Mouse (Mus musculus) forebrain, embryonic 12.5 days (tissue): ENCODE measurements at regions not wholly inside any gene's neighbourhood (a gene's known extent, or its start where the extent isn't known, plus 50 kb on each side); places are given as distances from the start of the nearest gene placed in this dataset.

Experiments used
- ATAC-seq: fragments of 200-750 bp; cut with Nextera tagmentation; 2 replicates; pipeline ENCODE4 v1.8.0; 2017; ENCODE audit warnings: moderate TSS enrichment; ENCODE audit not compliant: low FRiP score
- H3K27ac ChIP-seq: fragments of 300-500 bp; sonication (generic); 2 replicates; pipeline ENCODE4 v1.5.1; 2016; ENCODE audit warnings: mild to moderate bottlenecking
- H3K27me3 ChIP-seq: fragments of 300-500 bp; sonication (generic); 2 replicates; pipeline ENCODE4 v1.6.1; 2016; ENCODE audit warnings: mild to moderate bottlenecking
- H3K36me3 ChIP-seq: fragments of 300-500 bp; sonication (generic); replicated peaks from 2 replicates; pipeline ENCODE4 v1.6.1; 2016; ENCODE audit warnings: mild to moderate bottlenecking
- H3K4me1 ChIP-seq: fragments of 300-500 bp; sonication (generic); 2 replicates; pipeline ENCODE4 v1.6.1; 2016
- H3K4me2 ChIP-seq: fragments of 300-500 bp; sonication (generic); 2 replicates; pipeline ENCODE4 v1.6.1; 2016; ENCODE audit warnings: mild to moderate bottlenecking, moderate library complexity
- H3K4me3 ChIP-seq: fragments of 300-500 bp; sonication (generic); replicated peaks from 2 replicates; pipeline ENCODE4 v1.5.1; 2016; ENCODE audit warnings: mild to moderate bottlenecking
- H3K9ac ChIP-seq: fragments of 300-500 bp; sonication (generic); 2 replicates; pipeline ENCODE4 v1.6.1; 2016; ENCODE audit warnings: mild to moderate bottlenecking
- H3K9me3 ChIP-seq: fragments of 300-500 bp; sonication (generic); 2 replicates; pipeline ENCODE4 v1.6.1; 2016
- WGBS: fragments of 180-500 bp; shearing (Covaris S2); methylation state at CpG from one replicate; pipeline ENCODE4 v1.1.7; 2016; 5-methylcytosine and 5-hydroxymethylcytosine counted together

DNA sequence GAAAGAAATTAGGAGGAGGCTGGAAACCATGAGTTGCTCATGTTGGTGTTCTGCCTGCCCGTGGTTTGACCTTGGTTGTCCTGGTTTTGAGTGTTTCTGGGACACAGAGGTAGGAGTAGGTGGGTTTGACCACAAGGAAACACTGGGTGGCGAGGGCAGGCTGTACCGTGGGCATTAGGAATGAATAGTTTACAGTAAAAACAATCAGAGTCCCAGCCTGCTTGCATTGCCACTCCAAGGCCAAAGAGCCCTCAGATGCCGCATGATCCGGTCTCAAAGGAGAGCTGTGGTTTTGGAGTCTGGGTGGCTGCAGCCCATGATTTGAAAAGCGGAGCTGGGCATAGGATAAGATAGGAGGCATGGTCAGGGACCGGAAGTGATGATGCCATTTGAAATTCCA, 212.0 kb downstream of the 4933412E24Rik start:
- no peaks in the 10 kb centered on the region for H3K9me3 ChIP-seq
- H3K4me3 ChIP-seq = no peak overlapping the region
- H3K9ac ChIP-seq = no peak overlapping the region
- ATAC-seq = no peak
- no peaks in the 10 kb centered on the region for H3K4me1 ChIP-seq
- H3K4me2 ChIP-seq = no peak overlapping the region
- H3K27ac ChIP-seq = no peak overlapping the region
- H3K27me3 ChIP-seq = no peaks in the 10 kb centered on the region
- H3K36me3 ChIP-seq = no peaks in the 10 kb centered on the region
- WGBS = 88% methylated on average over 7 of the region's 7 CpGs

DNA sequence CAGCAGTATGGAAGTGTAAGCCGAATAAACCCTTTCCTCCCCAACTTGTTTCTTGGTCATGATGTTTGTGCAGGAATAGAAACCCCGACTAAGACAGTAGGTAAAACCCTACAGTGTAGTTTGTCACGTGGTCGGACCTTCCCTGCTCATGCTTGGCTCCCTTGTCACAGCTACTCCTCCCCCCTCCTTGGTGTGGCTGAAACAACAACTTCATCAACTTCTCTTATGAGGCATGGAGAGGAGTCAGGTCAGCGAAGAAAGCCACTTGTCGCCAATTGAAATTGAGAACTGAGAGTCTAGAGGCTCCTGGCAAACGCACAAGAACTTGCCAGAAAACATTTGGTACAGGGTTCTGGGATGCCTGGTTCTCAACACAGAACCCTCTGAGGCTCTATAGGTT, 214.1 kb downstream of the 4933412E24Rik start:
- Histone ChIP-seq H3K4me2 (no peak overlapping the region), H3K4me1 (no peaks in the 10 kb centered on the region), H3K4me3 (no peak overlapping the region), H3K27ac (no peak overlapping the region), H3K9me3 (no peaks in the 10 kb centered on the region), H3K27me3 (no peaks in the 10 kb centered on the region), H3K9ac (no peak overlapping the region), H3K36me3 (no peaks in the 10 kb centered on the region)
- ATAC-seq = no peak
- WGBS = 87% methylated on average over 7 of the region's 7 CpGs

DNA sequence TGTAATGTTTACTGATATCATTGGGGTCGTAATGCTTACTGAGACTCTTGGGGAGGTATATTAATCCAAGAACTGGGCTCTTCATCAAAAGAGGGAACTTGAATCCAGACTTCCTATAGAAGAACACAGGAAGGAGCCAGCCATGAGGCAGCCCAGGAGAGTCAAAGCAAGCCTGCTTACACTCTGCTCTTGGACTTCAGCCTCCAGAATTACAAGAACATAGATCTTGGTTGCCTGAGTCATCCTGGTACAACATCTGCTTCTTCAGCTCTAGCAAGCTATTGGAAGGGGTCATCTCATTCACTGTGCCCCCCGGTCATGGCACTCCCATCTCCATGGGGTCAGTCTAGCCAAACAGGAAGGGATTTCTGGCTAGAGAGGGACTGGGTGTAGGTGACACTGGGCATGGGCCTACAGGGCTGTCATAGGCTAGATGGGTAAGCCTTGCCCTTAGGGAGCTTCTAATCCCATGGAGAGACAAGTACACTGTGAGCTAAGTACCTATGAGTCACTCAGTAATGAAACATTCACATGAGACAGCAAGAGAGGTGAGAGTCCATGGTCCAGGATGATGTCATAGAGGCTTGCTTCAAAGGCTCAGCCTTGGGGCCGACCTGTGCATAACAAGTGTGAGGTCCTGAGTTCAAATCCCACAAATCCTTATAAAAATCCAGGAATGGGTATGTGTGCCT, 217.1 kb downstream of the 4933412E24Rik start:
- H3K4me3 ChIP-seq = no peak overlapping the region
- H3K4me2 ChIP-seq = no peak overlapping the region
- WGBS = 93% methylated on average over 3 of the region's 3 CpGs
- H3K4me1 ChIP-seq = no peaks in the 10 kb centered on the region
- ATAC-seq = no peak
- H3K27ac ChIP-seq = no peak overlapping the region
- H3K27me3 ChIP-seq = no peaks in the 10 kb centered on the region
- no peak overlapping the region for H3K9ac ChIP-seq
- no peaks in the 10 kb centered on the region for H3K9me3 ChIP-seq
- no peaks in the 10 kb centered on the region for H3K36me3 ChIP-seq

DNA sequence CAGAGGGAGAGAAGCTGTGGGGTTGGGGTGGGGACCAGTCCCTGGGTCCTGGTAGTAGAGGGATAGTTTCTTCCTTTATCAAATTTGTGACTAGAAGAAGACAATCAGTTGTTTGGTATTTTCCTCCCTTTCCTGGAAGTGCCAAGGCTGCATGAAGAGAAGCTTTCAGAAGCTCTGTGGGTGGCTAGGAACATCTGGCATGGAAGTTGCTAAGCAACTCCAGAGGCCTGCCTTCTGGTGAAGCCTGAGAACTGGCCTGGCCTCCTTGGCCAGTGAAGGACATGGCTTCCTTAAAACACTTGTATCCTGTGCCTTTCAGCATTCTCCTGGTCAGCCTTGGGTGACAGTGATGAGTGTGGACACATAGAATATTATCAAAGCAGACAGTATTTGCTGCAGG, 217.9 kb downstream of the 4933412E24Rik start:
- H3K27me3 ChIP-seq = no peaks in the 10 kb centered on the region
- no peaks in the 10 kb centered on the region for H3K9me3 ChIP-seq
- H3K36me3 ChIP-seq = no peaks in the 10 kb centered on the region
- ATAC-seq = no peak
- no peaks in the 10 kb centered on the region for H3K4me1 ChIP-seq
- H3K4me3 ChIP-seq = no peak overlapping the region
- H3K27ac ChIP-seq = no peak overlapping the region
- no peak overlapping the region for H3K9ac ChIP-seq
- no peak overlapping the region for H3K4me2 ChIP-seq

DNA sequence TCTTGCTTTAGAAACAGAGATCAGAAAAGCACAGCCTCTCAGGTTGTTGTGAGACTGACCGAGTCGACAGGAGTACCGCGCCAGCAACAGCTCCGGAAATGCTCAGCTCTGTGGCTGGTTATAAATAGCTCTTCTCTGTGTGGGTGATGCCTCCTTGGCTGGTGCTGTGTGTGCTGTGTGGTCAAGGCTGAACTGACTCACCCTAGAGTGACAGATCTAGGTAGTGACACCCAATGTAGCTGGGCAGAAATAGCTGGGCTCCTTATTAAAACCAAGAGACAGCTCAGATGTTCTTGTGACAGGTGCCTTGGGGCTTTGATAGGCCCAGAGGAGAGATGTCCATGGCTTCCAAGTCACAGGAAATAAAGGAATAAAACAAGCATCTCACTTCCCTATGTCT, 220.7 kb downstream of the 4933412E24Rik start:
- Histone ChIP-seq H3K27me3 (no peaks in the 10 kb centered on the region), H3K9me3 (no peaks in the 10 kb centered on the region), H3K27ac (no peak overlapping the region), H3K4me3 (no peak overlapping the region), H3K4me1 (no peaks in the 10 kb centered on the region), H3K9ac (no peak overlapping the region), H3K36me3 (no peaks in the 10 kb centered on the region), H3K4me2 (no peak overlapping the region)
- 94% methylated on average over 5 of the region's 5 CpGs for WGBS
- ATAC-seq = no peak

DNA sequence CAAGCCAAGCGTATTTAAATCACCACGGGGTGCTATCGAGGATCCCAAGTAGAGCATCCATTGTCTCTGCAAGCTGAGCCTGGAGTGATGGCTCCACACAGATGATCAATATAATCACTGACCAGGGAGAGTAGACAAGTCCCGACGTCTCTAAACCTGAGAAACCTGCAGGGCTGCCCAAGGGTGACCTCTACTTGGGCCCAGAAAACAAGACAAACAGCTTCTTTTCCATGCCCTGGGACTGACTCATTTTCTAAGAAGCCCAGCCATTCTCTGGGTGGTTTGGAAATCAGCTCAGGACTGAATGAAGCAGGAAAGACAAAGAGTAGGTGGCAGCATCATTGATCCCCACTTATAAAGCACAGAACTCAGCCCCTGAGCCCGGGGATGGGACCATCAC, 221.5 kb downstream of the 4933412E24Rik start:
- H3K4me3 ChIP-seq = no peak overlapping the region
- no peak overlapping the region for H3K27ac ChIP-seq
- ATAC-seq = no peak
- H3K9me3 ChIP-seq = no peaks in the 10 kb centered on the region
- H3K4me1 ChIP-seq = no peaks in the 10 kb centered on the region
- no peaks in the 10 kb centered on the region for H3K36me3 ChIP-seq
- WGBS = 88% methylated on average over 6 of the region's 6 CpGs
- no peak overlapping the region for H3K4me2 ChIP-seq
- no peaks in the 10 kb centered on the region for H3K27me3 ChIP-seq
- no peak overlapping the region for H3K9ac ChIP-seq

DNA sequence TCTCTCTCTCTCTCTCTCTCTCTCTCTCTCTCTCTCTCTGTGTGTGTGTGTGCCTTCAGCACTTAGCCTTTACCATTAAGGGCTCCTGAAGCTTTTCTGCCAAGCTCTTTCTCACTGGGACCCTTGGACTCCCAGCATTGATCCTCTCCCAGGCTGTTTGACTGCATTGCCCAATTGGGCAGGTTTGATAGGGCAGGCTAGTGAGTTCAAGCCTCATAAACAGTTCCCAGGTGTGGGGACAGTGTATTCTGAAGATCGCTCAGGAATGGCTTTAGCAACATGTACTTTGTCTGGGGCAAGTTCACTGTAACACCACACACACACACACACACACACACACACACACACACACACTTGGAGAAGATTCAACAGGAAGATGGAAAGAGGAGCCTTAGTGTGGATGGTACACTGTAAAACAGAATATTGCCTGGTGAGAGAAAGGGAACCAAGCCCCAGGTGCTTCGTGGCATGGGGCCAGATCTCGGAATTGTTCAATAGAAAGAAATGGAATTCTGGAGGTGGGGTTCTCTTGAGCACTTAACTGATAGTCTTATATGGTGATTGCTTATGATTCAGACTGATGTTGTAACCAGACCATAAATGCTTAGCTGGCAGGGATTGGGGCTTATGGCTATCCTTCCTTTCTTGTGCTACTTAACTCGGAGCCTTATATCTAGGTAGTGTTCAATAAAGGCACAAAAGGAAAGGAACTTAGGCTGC, 229.5 kb downstream of the 4933412E24Rik start:
- WGBS = 72% methylated on average over 4 of the region's 4 CpGs
- Histone ChIP-seq H3K4me1 (peaks cover 19% of the 10 kb centered on the region), H3K9ac (no peak overlapping the region), H3K4me3 (no peak overlapping the region), H3K9me3 (peaks cover 6% of the 10 kb centered on the region; the same call in 1 of the 2 replicates), H3K27ac (no peak overlapping the region), H3K4me2 (no peak overlapping the region), H3K36me3 (no peaks in the 10 kb centered on the region), H3K27me3 (peaks cover 4% of the 10 kb centered on the region; the same call in 1 of the 2 replicates)
- no peak for ATAC-seq

DNA sequence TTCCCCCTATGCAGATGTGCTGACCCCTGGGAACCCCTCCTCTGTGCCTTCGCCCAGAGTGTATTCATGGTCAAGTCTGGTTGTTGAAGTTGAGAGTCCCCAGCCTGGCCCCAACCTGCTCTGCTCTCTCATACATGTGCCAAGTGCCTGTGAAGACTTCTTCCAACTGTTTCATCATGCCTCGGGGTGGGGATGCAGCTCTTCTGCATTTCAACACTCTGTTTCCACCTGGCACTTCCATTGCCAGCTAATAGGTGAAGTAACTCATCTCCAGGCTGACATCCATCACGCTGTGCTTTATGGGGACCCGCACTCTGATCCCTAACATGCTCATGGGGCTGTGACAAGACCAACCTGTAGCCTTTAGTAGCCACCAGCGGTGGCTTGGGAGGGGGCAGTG, 230.4 kb downstream of the 4933412E24Rik start:
- Histone ChIP-seq H3K9ac (no peak overlapping the region), H3K4me2 (no peak overlapping the region), H3K36me3 (no peaks in the 10 kb centered on the region), H3K27me3 (peaks cover 4% of the 10 kb centered on the region; the same call in 1 of the 2 replicates), H3K9me3 (peaks cover 6% of the 10 kb centered on the region; the same call in 1 of the 2 replicates), H3K27ac (no peak overlapping the region), H3K4me3 (no peak overlapping the region), H3K4me1 (peaks cover 19% of the 10 kb centered on the region)
- ATAC-seq = no peak
- WGBS = 94% methylated on average over 5 of the region's 5 CpGs

DNA sequence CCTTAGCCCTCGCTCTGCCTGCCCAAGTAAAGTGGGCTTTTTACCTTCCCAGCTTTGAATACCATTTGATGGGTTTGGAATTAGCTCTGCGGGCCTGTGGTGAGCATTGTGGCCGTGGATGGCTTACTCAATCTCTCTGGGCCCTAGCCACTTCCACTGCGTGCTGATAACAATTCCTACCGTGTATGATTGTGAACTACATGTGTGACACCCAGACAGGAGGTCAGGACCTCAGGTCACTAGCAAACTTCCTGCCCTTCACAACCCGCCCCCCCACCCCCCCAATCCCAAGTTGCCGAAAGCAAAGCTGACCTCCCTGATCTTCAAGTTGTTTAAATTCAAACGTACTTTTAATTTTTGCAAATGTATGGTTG, 231.9 kb downstream of the 4933412E24Rik start:
- H3K4me2 ChIP-seq = no peak overlapping the region
- WGBS = 53% methylated on average over 8 of the region's 8 CpGs

DNA sequence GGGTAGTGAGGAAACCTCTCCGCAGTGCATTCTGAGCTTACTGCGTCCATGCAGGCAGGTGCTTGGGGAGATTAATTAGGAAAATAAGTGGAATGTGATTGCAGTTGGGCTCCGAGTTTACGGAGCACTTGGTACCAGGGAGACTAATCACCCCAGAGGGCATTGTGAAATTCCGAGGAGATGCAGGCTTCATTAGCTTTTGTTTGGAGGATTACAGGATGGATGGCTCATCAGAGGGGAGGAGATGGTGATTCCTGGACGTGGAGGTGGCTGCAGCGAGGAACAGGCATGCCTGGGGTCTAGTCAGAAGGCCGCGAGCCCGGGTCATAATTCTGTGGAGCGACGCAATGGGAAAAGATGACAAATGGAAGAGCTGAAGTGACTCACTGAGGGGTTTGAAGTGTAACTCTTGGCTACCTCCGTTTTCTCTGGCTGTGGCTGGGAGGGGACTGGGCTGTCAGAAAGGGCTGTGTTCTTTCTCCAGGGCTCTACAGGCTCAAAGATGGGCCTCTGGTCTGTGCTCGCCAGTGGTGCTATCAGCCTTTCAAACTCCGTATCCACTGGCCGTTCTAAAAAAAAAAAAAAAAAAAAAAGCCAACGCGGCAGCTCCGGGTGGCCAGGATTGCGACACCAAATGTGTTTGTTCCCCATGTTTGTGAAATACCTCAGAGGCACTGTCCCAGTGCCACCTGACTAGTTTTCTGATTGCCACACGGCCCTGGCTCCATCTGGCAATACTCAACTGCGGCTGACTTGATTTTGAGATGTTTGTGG, 232.4 kb downstream of the 4933412E24Rik start:
- Histone ChIP-seq H3K9me3 (peaks cover 6% of the 10 kb centered on the region; the same call in 1 of the 2 replicates), H3K9ac (no peak overlapping the region), H3K4me1 (peaks cover 19% of the 10 kb centered on the region), H3K27ac (peak overlapping the region; percentile 2; the same call in 1 of the 2 replicates), H3K36me3 (no peaks in the 10 kb centered on the region), H3K4me3 (peak overlapping the region; percentile 18), H3K4me2 (peak overlapping the region; percentile 45), H3K27me3 (peaks cover 4% of the 10 kb centered on the region; the same call in 1 of the 2 replicates)
- ATAC-seq = peak; percentile 57; the same call in 1 of the 2 replicates
- WGBS = 8% methylated on average over 22 of the region's 22 CpGs

More for the DNA sequence above, 231.9 kb downstream of the 4933412E24Rik start:
- Histone ChIP-seq H3K9me3 (peaks cover 6% of the 10 kb centered on the region; the same call in 1 of the 2 replicates), H3K27ac (no peak overlapping the region), H3K36me3 (no peaks in the 10 kb centered on the region), H3K9ac (no peak overlapping the region), H3K4me1 (peaks cover 19% of the 10 kb centered on the region), H3K27me3 (peaks cover 4% of the 10 kb centered on the region; the same call in 1 of the 2 replicates), H3K4me3 (no peak overlapping the region)
- ATAC-seq = no peak

DNA sequence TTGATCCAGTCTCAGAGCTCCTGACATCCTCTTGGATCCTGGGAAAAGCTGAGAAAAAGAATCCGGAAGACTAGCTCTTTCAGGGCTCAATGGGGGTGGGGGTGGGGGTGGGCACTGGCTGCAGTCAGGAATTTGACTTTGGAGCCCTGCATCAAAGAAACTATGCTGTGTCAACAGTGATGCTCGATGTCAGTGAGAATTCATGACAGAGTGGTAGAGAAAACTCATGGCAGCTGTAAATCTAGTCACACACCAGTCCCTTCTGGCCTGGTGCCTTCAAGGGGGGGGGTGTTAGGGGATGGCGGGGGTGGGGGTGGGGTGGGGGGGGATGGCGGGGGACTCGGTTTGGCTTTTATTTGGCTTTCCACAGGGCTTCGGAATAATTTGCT, 233.0 kb downstream of the 4933412E24Rik start:
- peaks cover 5% of the 10 kb centered on the region; the same call in 1 of the 2 replicates for H3K9me3 ChIP-seq
- ATAC-seq = peak; percentile 61; the same call in 1 of the 2 replicates
- H3K27ac ChIP-seq = peak overlapping the region; percentile 2; the same call in 1 of the 2 replicates
- peaks cover 19% of the 10 kb centered on the region for H3K4me1 ChIP-seq
- no peak overlapping the region for H3K9ac ChIP-seq
- WGBS = 2% methylated on average over 6 of the region's 6 CpGs
- H3K4me3 ChIP-seq = peak overlapping the region; percentile 18
- H3K4me2 ChIP-seq = peak overlapping the region; percentile 45
- H3K27me3 ChIP-seq = peaks cover 4% of the 10 kb centered on the region; the same call in 1 of the 2 replicates
- no peaks in the 10 kb centered on the region for H3K36me3 ChIP-seq

DNA sequence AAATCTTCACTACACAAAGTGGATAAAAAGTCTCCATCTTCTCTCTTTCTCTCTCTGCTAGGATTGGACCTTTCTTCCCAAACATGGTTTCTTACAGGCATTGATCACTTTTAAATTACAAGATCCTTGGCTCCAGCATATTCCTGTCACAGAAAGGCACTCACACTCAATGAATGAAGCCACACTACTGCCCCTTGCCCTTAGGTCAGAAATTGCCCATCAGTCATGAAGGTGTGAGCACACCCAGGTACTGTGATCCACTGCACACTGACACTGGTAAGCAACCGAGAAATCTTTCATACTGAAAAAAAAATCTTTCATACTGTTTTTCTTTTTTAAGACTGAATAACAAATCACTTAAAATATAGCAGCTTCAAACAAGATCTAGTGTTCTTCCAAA, 235.9 kb downstream of the 4933412E24Rik start:
- no peaks in the 10 kb centered on the region for H3K9me3 ChIP-seq
- H3K36me3 ChIP-seq = no peaks in the 10 kb centered on the region
- no peak for ATAC-seq
- no peak overlapping the region for H3K4me2 ChIP-seq
- H3K9ac ChIP-seq = no peak overlapping the region
- no peak overlapping the region for H3K27ac ChIP-seq
- H3K4me3 ChIP-seq = no peak overlapping the region
- WGBS = 92% methylated on average over 1 of the region's 1 CpGs
- peaks cover 4% of the 10 kb centered on the region; the same call in 1 of the 2 replicates for H3K27me3 ChIP-seq
- H3K4me1 ChIP-seq = peaks cover 19% of the 10 kb centered on the region
